Mouse (Mus musculus): ENCODE data around the gene Brd1. TPM values are rescaled to one million over a fixed set of nuclear protein-coding genes. Genes with fewer than 3 reads are reported as not detected.

Brd1 gene
- polyA plus RNA-seq, 1 experiment from 2014 or later, result 27.2 TPM

DNA sequence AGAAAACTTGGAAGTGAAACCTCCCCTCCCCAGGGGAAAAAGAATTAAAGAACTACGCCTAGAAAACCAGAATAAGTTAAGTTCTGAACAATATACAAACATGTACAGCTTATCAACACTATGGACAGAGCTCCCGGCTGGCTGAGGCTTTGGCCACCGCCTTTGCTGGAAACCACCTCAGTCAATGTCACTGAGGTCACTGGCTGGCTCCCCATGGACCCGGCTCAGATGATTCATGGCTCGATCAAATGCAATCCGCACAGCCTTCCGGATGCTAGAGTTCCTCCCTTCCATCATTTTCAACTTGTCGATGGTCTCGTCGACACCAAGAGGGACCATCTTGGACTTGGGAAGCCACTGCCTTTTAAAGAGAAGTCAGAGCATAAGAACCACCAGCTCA lies 45.9 kb downstream of the Brd1 start:
- Histone ChIP-seq H3K9me3 (ENCODE audit: control insufficient read depth, low read length) (no peaks in the 10 kb centered on the region), H3K27ac (ENCODE audit: low read depth, low read length) (no peak overlapping the region), H3K4me2 (replicated peaks; ENCODE audit: low read depth, low read length) (no peak overlapping the region), H3K36me3 (ENCODE audit: control insufficient read depth, insufficient read depth, low read length) (peaks cover 68% of the 10 kb centered on the region), H3K9ac (ENCODE audit: low read depth, low read length) (no peak overlapping the region), H3K4me3 (ENCODE audit: low read length) (no peak overlapping the region), H3K27me3 (ENCODE audit: control insufficient read depth, insufficient read depth, low read length) (no peaks in the 10 kb centered on the region), H3K4me1 (ENCODE audit: control insufficient read depth, insufficient read depth, low read length) (no peaks in the 10 kb centered on the region)
- ATAC-seq (ENCODE audit: low FRiP score, low TSS enrichment), result no peak
- 85% methylated on average over 10 of the region's 10 CpGs for WGBS

DNA sequence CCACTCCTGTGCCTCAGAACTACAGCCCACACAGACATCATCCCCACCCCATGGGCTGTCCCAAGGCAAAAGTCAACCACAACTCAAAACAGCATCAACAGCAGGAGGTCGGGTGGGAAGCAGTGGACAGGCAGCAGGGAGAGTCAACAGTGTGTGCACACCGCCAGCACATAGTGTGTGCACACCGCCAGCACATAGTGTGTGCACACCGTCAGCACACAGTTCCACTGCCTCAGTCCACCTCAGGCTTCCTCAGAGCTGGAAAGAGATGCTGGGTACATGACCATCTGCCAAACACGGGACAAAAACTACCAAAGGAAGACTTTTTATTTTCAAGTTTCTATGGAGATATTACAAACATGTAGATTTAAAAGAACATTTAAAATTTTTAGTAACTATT lies 47.3 kb downstream of the Brd1 start:
- no peaks in the 10 kb centered on the region for H3K9me3 ChIP-seq (ENCODE audit: control insufficient read depth, low read length)
- H3K4me2 ChIP-seq (replicated peaks; ENCODE audit: low read depth, low read length), result no peak overlapping the region
- no peak for ATAC-seq (ENCODE audit: low FRiP score, low TSS enrichment)
- no peak overlapping the region for H3K4me3 ChIP-seq (ENCODE audit: low read length)
- no peak overlapping the region for H3K9ac ChIP-seq (ENCODE audit: low read depth, low read length)
- H3K4me1 ChIP-seq (ENCODE audit: control insufficient read depth, insufficient read depth, low read length), result no peaks in the 10 kb centered on the region
- H3K27me3 ChIP-seq (ENCODE audit: control insufficient read depth, insufficient read depth, low read length), result no peaks in the 10 kb centered on the region
- peaks cover 56% of the 10 kb centered on the region for H3K36me3 ChIP-seq (ENCODE audit: control insufficient read depth, insufficient read depth, low read length)
- H3K27ac ChIP-seq (ENCODE audit: low read depth, low read length), result no peak overlapping the region
- 97% methylated on average over 5 of the region's 5 CpGs for WGBS

DNA sequence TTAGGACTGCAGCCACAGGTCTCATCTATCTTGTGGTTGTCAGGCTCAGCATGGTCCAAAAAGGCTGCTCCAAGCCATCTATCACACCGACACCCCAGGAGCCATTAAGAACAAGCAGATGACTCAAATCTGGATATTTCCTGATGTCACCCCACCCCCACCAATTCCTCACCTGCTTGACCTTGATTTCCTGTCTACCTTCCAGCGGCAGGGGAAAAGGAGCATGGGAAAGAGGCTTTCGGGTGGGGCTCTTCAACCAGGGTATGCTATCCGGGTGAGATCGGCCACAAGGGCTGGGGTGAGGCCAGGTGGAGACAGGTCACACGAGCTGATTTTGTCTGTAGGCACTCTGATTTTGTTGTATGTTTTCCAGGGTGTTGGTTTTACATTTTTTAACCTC lies 50.0 kb downstream of the Brd1 start:
- Histone ChIP-seq H3K27me3 (ENCODE audit: control insufficient read depth, insufficient read depth, low read length) (no peaks in the 10 kb centered on the region), H3K27ac (ENCODE audit: low read depth, low read length) (no peak overlapping the region), H3K9me3 (ENCODE audit: control insufficient read depth, low read length) (no peaks in the 10 kb centered on the region), H3K4me3 (ENCODE audit: low read length) (no peak overlapping the region), H3K9ac (ENCODE audit: low read depth, low read length) (no peak overlapping the region), H3K4me1 (ENCODE audit: control insufficient read depth, insufficient read depth, low read length) (no peaks in the 10 kb centered on the region), H3K4me2 (replicated peaks; ENCODE audit: low read depth, low read length) (no peak overlapping the region), H3K36me3 (ENCODE audit: control insufficient read depth, insufficient read depth, low read length) (peaks cover 29% of the 10 kb centered on the region)
- ATAC-seq (ENCODE audit: low FRiP score, low TSS enrichment), result no peak
- 83% methylated on average over 6 of the region's 6 CpGs for WGBS

DNA sequence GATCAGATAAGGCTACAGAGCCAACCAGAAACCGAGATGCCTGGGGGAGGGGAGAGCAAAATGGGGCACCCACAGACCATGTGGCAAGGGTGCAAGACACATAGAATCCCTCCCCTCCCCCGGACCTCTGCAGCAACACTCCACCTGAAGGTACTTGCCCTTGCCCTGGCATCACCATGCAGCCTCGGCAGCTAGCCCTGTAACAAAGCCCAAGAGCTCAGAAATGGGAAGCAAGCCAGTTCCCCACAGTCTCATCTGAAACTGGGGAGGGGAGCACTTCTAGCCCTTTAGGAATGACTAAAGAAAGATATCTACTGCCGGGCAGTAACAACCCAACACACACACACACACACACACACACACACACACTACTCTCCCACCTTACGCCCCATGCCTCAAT lies 53.1 kb downstream of the Brd1 start:
- ATAC-seq (ENCODE audit: low FRiP score, low TSS enrichment), result no peak
- H3K9me3 ChIP-seq (ENCODE audit: control insufficient read depth, low read length), result no peaks in the 10 kb centered on the region
- H3K9ac ChIP-seq (ENCODE audit: low read depth, low read length), result no peak overlapping the region
- no peak overlapping the region for H3K27ac ChIP-seq (ENCODE audit: low read depth, low read length)
- H3K36me3 ChIP-seq (ENCODE audit: control insufficient read depth, insufficient read depth, low read length), result no peaks in the 10 kb centered on the region
- no peak overlapping the region for H3K4me3 ChIP-seq (ENCODE audit: low read length)
- H3K4me2 ChIP-seq (replicated peaks; ENCODE audit: low read depth, low read length), result no peak overlapping the region
- 71% methylated on average over 5 of the region's 5 CpGs for WGBS
- no peaks in the 10 kb centered on the region for H3K4me1 ChIP-seq (ENCODE audit: control insufficient read depth, insufficient read depth, low read length)
- no peaks in the 10 kb centered on the region for H3K27me3 ChIP-seq (ENCODE audit: control insufficient read depth, insufficient read depth, low read length)

DNA sequence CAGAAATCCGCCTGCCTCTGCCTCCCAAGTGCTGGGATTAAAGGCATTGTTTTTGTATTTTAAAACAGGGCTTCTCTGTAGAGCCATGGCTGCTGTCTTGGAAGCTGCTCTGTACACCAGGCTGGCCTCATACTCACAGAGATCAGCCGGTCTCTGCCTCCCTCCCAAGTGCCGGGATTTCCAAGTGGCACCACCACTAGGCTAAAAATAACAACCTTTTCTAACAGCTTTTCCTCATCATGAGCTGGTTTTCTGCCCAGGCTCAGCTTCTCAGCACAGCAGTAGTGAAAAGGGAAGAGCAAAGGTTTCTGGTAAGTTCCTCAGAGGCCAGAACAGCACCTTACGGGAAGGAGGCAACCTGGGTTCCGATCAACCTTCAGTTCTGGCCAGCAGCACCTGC lies 56.5 kb downstream of the Brd1 start:
- no peak overlapping the region for H3K4me3 ChIP-seq (ENCODE audit: low read length)
- no peak overlapping the region for H3K4me2 ChIP-seq (replicated peaks; ENCODE audit: low read depth, low read length)
- no peaks in the 10 kb centered on the region for H3K27me3 ChIP-seq (ENCODE audit: control insufficient read depth, insufficient read depth, low read length)
- H3K36me3 ChIP-seq (ENCODE audit: control insufficient read depth, insufficient read depth, low read length), result no peaks in the 10 kb centered on the region
- H3K9me3 ChIP-seq (ENCODE audit: control insufficient read depth, low read length), result no peaks in the 10 kb centered on the region
- ATAC-seq (ENCODE audit: low FRiP score, low TSS enrichment), result no peak
- 88% methylated on average over 5 of the region's 5 CpGs for WGBS
- no peaks in the 10 kb centered on the region for H3K4me1 ChIP-seq (ENCODE audit: control insufficient read depth, insufficient read depth, low read length)
- no peak overlapping the region for H3K27ac ChIP-seq (ENCODE audit: low read depth, low read length)
- no peak overlapping the region for H3K9ac ChIP-seq (ENCODE audit: low read depth, low read length)

DNA sequence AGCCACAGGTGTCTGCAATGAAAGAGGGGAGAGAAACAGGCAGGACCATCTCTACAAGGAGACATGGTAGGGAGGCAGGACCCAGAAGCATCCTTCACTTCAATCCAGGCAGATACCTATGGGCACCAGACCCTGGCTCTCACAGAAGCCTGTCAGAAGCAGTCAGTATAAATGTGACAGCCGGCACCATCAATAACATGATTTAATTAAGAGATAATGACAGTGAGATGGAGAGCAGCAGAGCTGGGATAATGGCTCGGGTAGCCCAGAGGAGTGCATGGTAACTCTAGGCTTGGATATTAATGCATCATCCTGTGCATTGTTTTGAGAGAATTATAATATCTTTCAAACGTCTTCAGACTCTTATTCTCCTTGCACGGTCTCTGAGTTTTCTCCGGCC lies 58.0 kb downstream of the Brd1 start:
- H3K4me2 ChIP-seq (replicated peaks; ENCODE audit: low read depth, low read length), result no peak overlapping the region
- H3K9me3 ChIP-seq (ENCODE audit: control insufficient read depth, low read length), result no peaks in the 10 kb centered on the region
- no peak overlapping the region for H3K9ac ChIP-seq (ENCODE audit: low read depth, low read length)
- no peaks in the 10 kb centered on the region for H3K36me3 ChIP-seq (ENCODE audit: control insufficient read depth, insufficient read depth, low read length)
- no peak for ATAC-seq (ENCODE audit: low FRiP score, low TSS enrichment)
- H3K27me3 ChIP-seq (ENCODE audit: control insufficient read depth, insufficient read depth, low read length), result no peaks in the 10 kb centered on the region
- H3K27ac ChIP-seq (ENCODE audit: low read depth, low read length), result no peak overlapping the region
- no peak overlapping the region for H3K4me3 ChIP-seq (ENCODE audit: low read length)
- no peaks in the 10 kb centered on the region for H3K4me1 ChIP-seq (ENCODE audit: control insufficient read depth, insufficient read depth, low read length)
- WGBS, result 77% methylated on average over 5 of the region's 5 CpGs

DNA sequence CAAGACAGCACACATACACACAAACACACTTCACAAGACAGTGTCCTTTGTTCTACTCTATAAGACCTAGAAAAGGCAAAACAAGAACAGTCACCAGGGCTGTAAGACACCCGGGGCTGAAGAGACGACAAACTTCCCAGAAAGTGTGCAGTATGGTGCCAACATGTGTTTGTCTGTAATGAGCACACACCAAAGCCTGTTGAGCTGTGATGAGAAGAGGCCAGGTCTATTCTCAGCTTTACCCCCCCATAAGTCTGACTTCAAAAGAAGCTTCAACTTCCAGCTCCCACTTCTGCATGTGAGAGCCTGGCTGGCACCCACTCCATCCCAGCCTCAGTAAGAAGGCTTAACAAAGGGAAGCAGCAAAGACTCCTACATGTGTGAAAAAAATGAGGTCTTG lies 65.3 kb downstream of the Brd1 start:
- no peak for ATAC-seq (ENCODE audit: low FRiP score, low TSS enrichment)
- 94% methylated on average over 2 of the region's 2 CpGs for WGBS
- Histone ChIP-seq H3K27me3 (ENCODE audit: control insufficient read depth, insufficient read depth, low read length) (no peaks in the 10 kb centered on the region), H3K36me3 (ENCODE audit: control insufficient read depth, insufficient read depth, low read length) (no peaks in the 10 kb centered on the region), H3K4me2 (replicated peaks; ENCODE audit: low read depth, low read length) (no peak overlapping the region), H3K9ac (ENCODE audit: low read depth, low read length) (no peak overlapping the region), H3K4me1 (ENCODE audit: control insufficient read depth, insufficient read depth, low read length) (no peaks in the 10 kb centered on the region), H3K27ac (ENCODE audit: low read depth, low read length) (no peak overlapping the region), H3K9me3 (ENCODE audit: control insufficient read depth, low read length) (no peaks in the 10 kb centered on the region), H3K4me3 (ENCODE audit: low read length) (no peak overlapping the region)

DNA sequence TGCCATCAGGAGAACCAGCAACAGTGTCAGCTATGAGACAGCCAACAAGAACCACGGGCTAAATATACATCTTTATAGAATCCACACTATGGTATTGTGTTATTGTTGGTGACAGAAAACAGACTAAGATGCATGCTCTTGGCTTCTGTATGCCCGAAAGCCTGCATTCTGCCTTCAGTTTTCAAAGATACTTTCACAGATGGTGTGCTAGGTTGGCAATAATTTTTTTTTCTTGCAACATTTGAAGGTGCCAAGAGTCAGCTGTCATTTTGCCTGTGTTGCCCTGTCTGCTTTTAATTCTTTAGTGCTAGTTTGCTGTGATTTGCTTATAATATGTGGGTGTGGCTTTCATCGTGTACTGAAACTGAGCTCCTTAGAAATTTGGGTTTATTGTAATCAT lies 66.4 kb downstream of the Brd1 start:
- Histone ChIP-seq H3K27me3 (ENCODE audit: control insufficient read depth, insufficient read depth, low read length) (peaks cover 4% of the 10 kb centered on the region; the same call in 1 of the 2 replicates), H3K27ac (ENCODE audit: low read depth, low read length) (no peak overlapping the region), H3K9me3 (ENCODE audit: control insufficient read depth, low read length) (no peaks in the 10 kb centered on the region), H3K9ac (ENCODE audit: low read depth, low read length) (no peak overlapping the region), H3K4me1 (ENCODE audit: control insufficient read depth, insufficient read depth, low read length) (no peaks in the 10 kb centered on the region), H3K36me3 (ENCODE audit: control insufficient read depth, insufficient read depth, low read length) (no peaks in the 10 kb centered on the region), H3K4me2 (replicated peaks; ENCODE audit: low read depth, low read length) (no peak overlapping the region), H3K4me3 (ENCODE audit: low read length) (no peak overlapping the region)
- ATAC-seq (ENCODE audit: low FRiP score, low TSS enrichment), result no peak
- WGBS, result 76% methylated on average over 3 of the region's 3 CpGs

DNA sequence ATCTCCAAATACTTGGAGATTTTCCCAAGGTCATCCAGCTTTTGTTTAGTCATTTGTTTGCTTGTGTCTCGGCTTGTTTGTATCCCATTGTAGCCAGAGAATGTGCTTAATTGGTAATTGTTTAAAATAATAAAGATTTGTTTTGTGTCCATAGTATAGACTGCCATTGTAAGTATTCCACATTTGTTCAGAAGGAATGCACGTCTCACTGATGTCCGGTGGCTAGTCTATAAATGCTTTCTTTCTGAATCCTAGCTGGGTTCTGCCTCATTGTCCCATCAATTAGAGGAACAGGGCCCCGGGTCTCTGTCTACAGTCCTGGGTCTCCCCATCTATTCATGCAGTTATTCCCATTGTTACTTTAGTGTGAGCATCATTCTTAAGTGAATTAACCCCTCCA lies 68.2 kb downstream of the Brd1 start:
- Histone ChIP-seq H3K4me1 (ENCODE audit: control insufficient read depth, insufficient read depth, low read length) (no peaks in the 10 kb centered on the region), H3K9ac (ENCODE audit: low read depth, low read length) (no peak overlapping the region), H3K4me2 (replicated peaks; ENCODE audit: low read depth, low read length) (no peak overlapping the region), H3K4me3 (ENCODE audit: low read length) (no peak overlapping the region), H3K27ac (ENCODE audit: low read depth, low read length) (no peak overlapping the region), H3K36me3 (ENCODE audit: control insufficient read depth, insufficient read depth, low read length) (no peaks in the 10 kb centered on the region), H3K27me3 (ENCODE audit: control insufficient read depth, insufficient read depth, low read length) (peaks cover 6% of the 10 kb centered on the region; the same call in 1 of the 2 replicates), H3K9me3 (ENCODE audit: control insufficient read depth, low read length) (no peaks in the 10 kb centered on the region)
- WGBS, result 78% methylated on average over 4 of the region's 4 CpGs
- no peak for ATAC-seq (ENCODE audit: low FRiP score, low TSS enrichment)

DNA sequence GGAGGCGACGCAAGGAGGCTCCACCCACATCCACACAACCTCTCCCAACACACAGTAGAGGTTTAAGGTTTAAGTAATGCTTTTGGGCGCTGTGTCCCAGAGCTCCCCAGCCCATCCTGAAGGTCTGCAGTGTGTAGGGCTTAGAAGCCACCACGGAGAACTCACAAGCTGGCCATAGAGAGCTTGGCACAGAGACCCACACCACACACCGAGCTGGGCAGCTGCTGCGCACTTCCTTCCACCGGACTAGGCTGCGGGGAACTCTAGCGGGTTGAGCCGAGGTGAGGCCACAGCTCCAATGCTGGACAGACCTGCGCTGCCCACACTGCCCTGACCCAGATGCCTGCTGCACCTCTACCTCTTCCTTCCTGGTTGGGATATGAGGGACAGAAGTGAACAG lies 71.0 kb downstream of the Brd1 start:
- WGBS, result 39% methylated on average over 11 of the region's 11 CpGs
- H3K4me2 ChIP-seq (replicated peaks; ENCODE audit: low read depth, low read length), result no peak overlapping the region
- H3K27me3 ChIP-seq (ENCODE audit: control insufficient read depth, insufficient read depth, low read length), result peaks cover 6% of the 10 kb centered on the region; the same call in 1 of the 2 replicates

More for the DNA sequence above, 71.0 kb downstream of the Brd1 start:
- no peaks in the 10 kb centered on the region for H3K4me1 ChIP-seq (ENCODE audit: control insufficient read depth, insufficient read depth, low read length)
- H3K27ac ChIP-seq (ENCODE audit: low read depth, low read length), result no peak overlapping the region
- no peaks in the 10 kb centered on the region for H3K9me3 ChIP-seq (ENCODE audit: control insufficient read depth, low read length)
- no peaks in the 10 kb centered on the region for H3K36me3 ChIP-seq (ENCODE audit: control insufficient read depth, insufficient read depth, low read length)
- no peak for ATAC-seq (ENCODE audit: low FRiP score, low TSS enrichment)
- H3K9ac ChIP-seq (ENCODE audit: low read depth, low read length), result no peak overlapping the region
- no peak overlapping the region for H3K4me3 ChIP-seq (ENCODE audit: low read length)

Data from kidney, embryonic 14.5 days (tissue).